Mouse (Mus musculus) kidney, postnatal 0 days (tissue): ENCODE results near the gene Lrrk1. TPM values are rescaled to one million over a fixed set of nuclear protein-coding genes. Genes with fewer than 3 reads are reported as not detected.

Experiments
- ATAC-seq: fragments of 200-750 bp; cut with Nextera tagmentation; replicated peaks from 2 replicates; pipeline ENCODE4 v1.8.0; 2017; ENCODE audit warnings: low read depth, moderate number of reproducible peaks, moderate TSS enrichment, moderate library complexity; ENCODE audit not compliant: low FRiP score
- DNase-seq: peaks from one replicate; pipeline ENCODE4 v3.0.0-alpha.2; 2016; ENCODE audit warnings: low spot score
- H3K27ac ChIP-seq: fragments of 300-500 bp; sonication (generic); 2 replicates; pipeline ENCODE4 v1.5.1; 2014; ENCODE audit warnings: mild to moderate bottlenecking
- H3K27me3 ChIP-seq: fragments of 300-500 bp; sonication (generic); 2 replicates; pipeline ENCODE4 v1.6.1; 2014; ENCODE audit warnings: low read length, mixed read lengths; ENCODE audit not compliant: insufficient read depth
- H3K36me3 ChIP-seq: fragments of 300-500 bp; sonication (generic); 2 replicates; pipeline ENCODE4 v1.6.1; 2014; ENCODE audit warnings: low read length, mixed read lengths; ENCODE audit not compliant: insufficient read depth
- H3K4me1 ChIP-seq: fragments of 300-500 bp; sonication (generic); replicated peaks from 2 replicates; pipeline ENCODE4 v1.6.1; 2014; ENCODE audit warnings: antibody characterized with exemption, low read length, mixed read lengths; ENCODE audit not compliant: insufficient read depth
- H3K4me2 ChIP-seq: fragments of 300-500 bp; sonication (generic); 2 replicates; pipeline ENCODE4 v1.6.1; 2014; ENCODE audit warnings: mild to moderate bottlenecking, low read length, moderate library complexity, mixed read lengths
- H3K4me3 ChIP-seq: fragments of 300-500 bp; sonication (generic); replicated peaks from 2 replicates; pipeline ENCODE4 v1.5.1; 2014; ENCODE audit warnings: low read depth, low read length
- H3K9ac ChIP-seq: fragments of 300-500 bp; sonication (generic); 2 replicates; pipeline ENCODE4 v1.6.1; 2014; ENCODE audit warnings: low read depth, low read length
- H3K9me3 ChIP-seq: fragments of 300-500 bp; sonication (generic); replicated peaks from 2 replicates; pipeline ENCODE4 v1.6.1; 2016; ENCODE audit warnings: low read length, inconsistent platforms, mixed read lengths
- CTCF ChIP-seq: IDR thresholded peaks from 2 replicates; pipeline ENCODE4 v1.5.1; 2016; ENCODE audit warnings: antibody characterized with exemption, low read depth, mild to moderate bottlenecking, moderate library complexity
- WGBS: fragments of 180-500 bp; shearing (Covaris S2); extraction: QIAGEN DNeasy Blood & Tissue Kit; methylation state at CpG from one replicate; pipeline ENCODE4 v1.1.7; 2014; 5-methylcytosine and 5-hydroxymethylcytosine counted together
- polyA plus RNA-seq: library from polyadenylated mRNA; unstranded; fragments of >200 nt; fragmentation: Nextera tagmentation; extraction: Ambion mirVana; gene quantifications from 2 replicates; pipeline ENCODE4 v1.2.1, GENCODE M21; 2015

The Lrrk1 gene
- polyA plus RNA-seq, 1 experiment from 2014 or later = 8.5 TPM

DNA sequence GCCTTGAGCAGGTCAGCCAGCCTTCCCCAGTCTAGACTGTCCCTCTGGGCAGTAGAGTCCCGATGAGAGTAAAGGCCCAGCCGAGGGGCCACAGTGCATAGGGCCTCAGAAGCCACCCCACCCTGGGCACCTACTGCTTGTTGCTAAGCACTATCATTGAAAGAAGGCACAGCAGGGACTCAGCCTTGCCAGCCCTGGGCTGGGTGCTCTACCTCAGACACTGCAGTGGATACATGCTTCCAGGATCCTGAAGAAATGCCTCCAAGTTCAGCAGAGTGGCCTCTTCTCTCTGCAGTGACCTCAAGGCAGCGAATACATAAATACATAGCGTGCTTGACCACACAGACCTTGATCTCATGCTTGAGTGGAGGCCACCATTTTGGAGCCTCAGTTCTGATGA lies 156.3 kb downstream of the Lrrk1 start:
- H3K27ac ChIP-seq = no peak overlapping the region
- DNase-seq = no peak

DNA sequence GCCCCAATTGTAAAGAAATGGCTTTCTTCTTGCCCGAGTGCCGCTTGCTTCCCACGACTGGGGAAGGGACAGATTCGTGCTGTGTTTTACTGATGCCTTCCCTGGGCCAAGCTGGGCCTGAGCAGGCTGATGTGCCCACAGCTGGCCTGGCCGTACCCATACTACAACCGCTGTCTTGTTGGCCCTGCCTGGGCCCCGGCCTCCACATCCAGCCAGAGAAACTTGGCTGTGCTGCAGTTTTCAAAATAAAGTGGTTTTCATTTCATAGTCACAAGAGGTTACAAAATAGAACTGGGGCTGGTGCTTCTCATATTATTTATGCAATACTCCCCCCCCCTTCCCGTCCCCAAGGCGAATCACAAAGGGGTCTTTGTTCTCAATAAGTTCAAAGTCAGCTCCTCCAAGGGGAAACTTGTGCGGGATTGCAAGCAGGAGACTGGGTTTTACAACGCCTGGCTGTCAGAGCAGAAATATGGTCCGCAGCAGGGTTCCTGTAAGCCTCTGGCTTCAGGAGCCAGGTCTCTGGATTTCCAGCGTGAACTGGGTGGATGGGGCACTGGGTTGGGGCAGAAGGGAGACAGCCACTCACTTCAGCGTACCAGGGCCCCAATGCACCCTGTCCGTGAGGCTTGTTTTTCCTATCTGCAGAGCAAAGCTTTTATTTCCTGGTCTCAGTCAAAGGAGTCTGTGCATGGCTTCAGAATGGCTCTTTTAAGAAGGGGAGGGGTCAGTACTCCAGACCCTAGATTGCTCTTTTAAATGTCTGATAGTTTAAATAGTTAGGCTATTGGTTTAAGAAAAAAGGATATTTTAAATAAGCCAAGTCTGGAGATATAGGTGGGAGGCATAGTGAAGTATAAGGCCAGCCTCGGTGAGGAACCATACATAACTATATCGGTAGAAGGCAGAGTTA lies 157.3 kb downstream of the Lrrk1 start:
- Histone ChIP-seq H3K36me3 (no peaks in the 10 kb centered on the region), H3K4me3 (no peak overlapping the region), H3K27ac (no peak overlapping the region), H3K4me1 (no peaks in the 10 kb centered on the region), H3K4me2 (no peak overlapping the region), H3K27me3 (no peaks in the 10 kb centered on the region), H3K9ac (no peak overlapping the region), H3K9me3 (no peaks in the 10 kb centered on the region)
- ATAC-seq (no peak), DNase-seq (no peak)
- no peak for TF ChIP-seq CTCF
- WGBS = 41% methylated on average over 17 of the region's 17 CpGs

More for the DNA sequence above, 156.3 kb downstream of the Lrrk1 start:
- no peak overlapping the region for H3K4me3 ChIP-seq
- ATAC-seq = no peak
- H3K9ac ChIP-seq = no peak overlapping the region
- TF ChIP-seq CTCF = no peak
- no peaks in the 10 kb centered on the region for H3K27me3 ChIP-seq
- no peaks in the 10 kb centered on the region for H3K4me1 ChIP-seq
- H3K36me3 ChIP-seq = no peaks in the 10 kb centered on the region
- no peaks in the 10 kb centered on the region for H3K9me3 ChIP-seq
- H3K4me2 ChIP-seq = no peak overlapping the region
- WGBS = 80% methylated on average over 4 of the region's 4 CpGs

DNA sequence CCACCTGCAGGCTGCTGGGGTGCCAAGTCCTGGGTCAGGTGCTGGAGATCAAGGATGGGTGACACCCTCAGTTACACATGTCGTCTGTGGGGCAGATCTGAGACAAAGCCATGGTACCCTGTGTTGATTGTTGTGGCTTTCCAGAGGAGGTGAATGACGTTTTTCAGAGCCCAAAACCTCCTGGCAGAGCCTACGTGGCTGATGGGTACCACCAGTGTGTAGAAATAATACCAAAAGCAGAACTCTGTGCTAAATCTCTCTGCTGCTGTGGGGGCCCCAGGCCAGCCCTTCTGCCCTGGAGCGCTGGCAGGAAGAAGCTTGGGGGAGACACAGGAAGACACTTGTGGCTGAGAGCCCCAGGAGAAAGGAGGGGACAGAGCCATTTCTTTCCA lies 157.9 kb downstream of the Lrrk1 start:
- WGBS = 70% methylated on average over 4 of the region's 4 CpGs
- ATAC-seq (no peak), DNase-seq (no peak)
- no peak for TF ChIP-seq CTCF
- no peak overlapping the region for H3K4me3 ChIP-seq
- H3K4me1 ChIP-seq = no peaks in the 10 kb centered on the region
- no peaks in the 10 kb centered on the region for H3K9me3 ChIP-seq
- H3K27me3 ChIP-seq = no peaks in the 10 kb centered on the region
- no peak overlapping the region for H3K27ac ChIP-seq
- no peak overlapping the region for H3K4me2 ChIP-seq
- H3K9ac ChIP-seq = no peak overlapping the region
- no peaks in the 10 kb centered on the region for H3K36me3 ChIP-seq

DNA sequence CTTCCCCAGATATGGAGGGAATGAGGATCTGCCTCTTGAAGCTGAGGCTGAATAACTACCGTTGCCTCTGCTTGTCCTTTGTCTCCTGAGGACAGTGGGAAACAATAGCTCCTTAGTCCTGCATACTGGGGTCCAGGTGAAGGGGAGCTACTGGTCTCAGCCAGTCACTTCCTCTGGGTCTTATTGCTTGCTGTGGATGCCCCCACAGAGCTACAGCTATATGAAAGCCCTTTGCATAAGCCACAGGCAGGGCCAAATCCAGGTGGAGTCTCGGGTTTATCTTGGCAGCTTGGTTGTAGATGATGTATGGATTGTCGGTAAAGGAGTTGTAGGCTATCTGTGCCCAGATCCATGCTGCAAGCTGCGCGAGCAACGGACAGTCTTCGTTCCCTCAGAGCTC lies 158.7 kb downstream of the Lrrk1 start:
- no peak for TF ChIP-seq CTCF
- DNase-seq = no peak
- Histone ChIP-seq H3K36me3 (no peaks in the 10 kb centered on the region), H3K4me3 (no peak overlapping the region), H3K9me3 (no peaks in the 10 kb centered on the region), H3K27ac (no peak overlapping the region), H3K9ac (no peak overlapping the region), H3K4me1 (no peaks in the 10 kb centered on the region), H3K27me3 (no peaks in the 10 kb centered on the region), H3K4me2 (no peak overlapping the region)
- WGBS = 80% methylated on average over 7 of the region's 7 CpGs
- ATAC-seq = no peak

DNA sequence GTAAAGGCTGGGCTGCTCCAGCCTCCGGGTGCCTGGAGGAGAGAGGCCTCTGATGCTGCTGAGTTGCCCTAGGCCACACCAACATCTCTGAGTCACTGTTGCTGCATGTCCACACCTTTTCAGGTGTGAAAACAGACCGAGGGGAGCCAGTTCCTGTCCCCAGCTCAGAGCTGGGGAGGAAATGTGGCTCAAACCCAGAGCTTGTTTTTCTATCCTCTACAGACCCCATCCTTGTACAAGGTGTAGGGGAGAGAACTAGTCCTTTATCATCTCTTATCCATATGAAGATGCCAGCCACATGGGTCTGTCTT lies 159.6 kb downstream of the Lrrk1 start:
- ATAC-seq (no peak), DNase-seq (no peak)
- no peaks in the 10 kb centered on the region for H3K27me3 ChIP-seq
- no peak overlapping the region for H3K4me3 ChIP-seq
- no peak overlapping the region for H3K9ac ChIP-seq
- no peak overlapping the region for H3K27ac ChIP-seq
- H3K4me2 ChIP-seq = no peak overlapping the region
- no peaks in the 10 kb centered on the region for H3K4me1 ChIP-seq
- no peaks in the 10 kb centered on the region for H3K9me3 ChIP-seq
- TF ChIP-seq CTCF = no peak
- no peaks in the 10 kb centered on the region for H3K36me3 ChIP-seq
- 49% methylated on average over 2 of the region's 2 CpGs for WGBS

DNA sequence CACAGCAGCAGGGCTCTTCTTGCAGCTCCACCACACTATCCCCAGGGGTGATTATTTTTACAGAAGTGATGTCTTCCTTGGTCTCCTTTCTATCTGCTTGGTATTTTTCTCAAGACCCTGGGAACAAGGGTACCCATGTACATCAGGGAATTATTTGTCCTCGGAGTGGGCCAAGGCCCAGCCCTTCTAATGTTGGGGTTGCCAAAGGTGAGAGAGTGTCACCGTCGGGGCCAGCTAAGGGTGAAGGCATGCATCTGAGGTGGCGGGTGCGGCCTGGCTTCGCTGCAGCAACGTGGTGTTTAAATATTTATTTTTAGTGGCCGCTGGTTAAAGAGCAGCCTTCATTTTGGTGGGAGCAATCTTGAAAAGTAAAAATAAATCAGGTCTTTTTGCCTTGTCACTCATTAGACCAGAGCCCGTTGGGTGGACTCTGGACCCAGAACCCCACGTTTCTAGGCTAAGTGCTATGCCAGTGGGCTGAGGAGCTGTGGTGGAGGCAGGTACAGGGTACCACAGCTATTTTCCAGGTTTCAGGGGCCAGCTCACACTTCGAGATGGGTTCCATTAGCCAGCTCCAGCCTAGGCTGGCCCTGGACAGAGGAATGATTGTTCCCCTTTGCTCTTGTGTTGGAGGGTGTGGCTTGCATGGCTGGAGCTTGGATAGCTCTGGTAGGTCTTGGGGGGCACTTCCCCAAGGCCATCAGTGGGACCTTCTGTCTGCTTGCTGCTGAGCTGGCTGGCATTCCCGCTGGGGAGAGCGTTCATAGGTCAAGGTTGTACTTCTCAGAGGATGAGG lies 160.1 kb downstream of the Lrrk1 start:
- no peak overlapping the region for H3K27ac ChIP-seq
- no peaks in the 10 kb centered on the region for H3K4me1 ChIP-seq
- no peak for TF ChIP-seq CTCF
- no peak overlapping the region for H3K4me2 ChIP-seq
- H3K9ac ChIP-seq = no peak overlapping the region
- 75% methylated on average over 13 of the region's 13 CpGs for WGBS
- H3K36me3 ChIP-seq = no peaks in the 10 kb centered on the region
- no peak overlapping the region for H3K4me3 ChIP-seq
- DNase-seq (no peak), ATAC-seq (no peak)
- H3K27me3 ChIP-seq = no peaks in the 10 kb centered on the region
- H3K9me3 ChIP-seq = no peaks in the 10 kb centered on the region
